Mouse (Mus musculus): ENCODE data around the gene Tenm3.

DNA sequence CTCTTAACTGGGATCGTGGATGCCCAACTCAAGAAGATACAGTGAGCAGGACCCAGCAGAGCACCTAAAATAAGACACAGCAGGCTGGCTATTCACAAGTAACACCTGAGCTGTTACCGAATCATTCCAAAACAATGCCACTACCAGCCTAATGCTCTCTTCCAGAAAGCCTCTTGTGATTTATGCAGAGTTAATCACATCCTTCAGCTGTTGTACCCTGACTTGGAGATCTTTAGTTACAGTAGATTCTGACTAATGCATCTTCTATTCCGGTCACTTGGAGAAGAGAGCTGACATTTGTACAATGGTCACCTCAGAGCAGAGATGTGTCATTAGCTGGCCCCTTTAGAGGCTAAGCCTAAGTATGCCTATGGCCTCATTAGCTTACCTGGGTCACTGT is 550.0 kb downstream of the Tenm3 start:
- TF ChIP-seq CTCF (IDR thresholded peaks at IDR 0.05; ENCODE audit: extremely low read depth, insufficient read depth, low read length) (no peak), POLR2A (IDR thresholded peaks at IDR 0.05; ENCODE audit: extremely low read depth, insufficient read depth, low read length) (no peak)
